Mouse (Mus musculus) common myeloid progenitor, adult 5-6 weeks (primary cell): ENCODE measurements around the gene Tmem239. TPM values are rescaled to one million over a fixed set of nuclear protein-coding genes. Genes with fewer than 3 reads are reported as not detected.
"Not testable (repeated sequence)": the region's sequence is repeated elsewhere in the genome, so short reads cannot be mapped to it uniquely, and the experiment has no call there.

Experiments
- ATAC-seq: replicated peaks from 2 replicates; pipeline ENCODE4 v1.8.0; 2016; ENCODE audit warnings: low read depth, mild to moderate bottlenecking, moderate TSS enrichment, inconsistent platforms; ENCODE audit not compliant: poor library complexity, severe bottlenecking
- total RNA-seq: library from RNA; stranded (forward); fragments of 200-1000, 187-1606 nt; gene quantifications from 2 replicates; pipeline ENCODE4 v1.2.3, GENCODE M21; 2017

Tmem239 gene
- not detected in 2 replicates for total RNA-seq

DNA sequence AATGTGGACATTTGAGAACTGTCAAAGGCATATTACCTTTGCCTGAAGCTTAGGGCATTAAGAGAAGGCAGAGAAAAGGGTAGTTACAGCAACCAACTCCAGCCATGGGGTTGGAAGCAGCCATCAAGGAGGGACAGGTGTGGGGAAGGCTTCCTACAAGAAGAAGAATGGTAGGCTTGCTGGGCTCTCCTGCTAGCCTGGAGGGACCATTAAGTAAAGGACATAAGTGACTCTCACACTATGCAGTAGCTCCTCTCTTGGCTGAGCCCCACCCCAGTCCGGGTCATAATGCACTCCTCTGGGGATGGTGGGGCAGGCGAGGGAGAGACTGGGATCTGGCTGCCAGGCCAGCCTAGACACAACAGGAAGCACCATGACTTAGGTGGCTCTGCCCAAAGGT is at the start of gene Tmem239:
Gene Tmem239 (plus strand): TSS at position 301 of the 400 bp plus-strand sequence.
- ATAC-seq: no peak

DNA sequence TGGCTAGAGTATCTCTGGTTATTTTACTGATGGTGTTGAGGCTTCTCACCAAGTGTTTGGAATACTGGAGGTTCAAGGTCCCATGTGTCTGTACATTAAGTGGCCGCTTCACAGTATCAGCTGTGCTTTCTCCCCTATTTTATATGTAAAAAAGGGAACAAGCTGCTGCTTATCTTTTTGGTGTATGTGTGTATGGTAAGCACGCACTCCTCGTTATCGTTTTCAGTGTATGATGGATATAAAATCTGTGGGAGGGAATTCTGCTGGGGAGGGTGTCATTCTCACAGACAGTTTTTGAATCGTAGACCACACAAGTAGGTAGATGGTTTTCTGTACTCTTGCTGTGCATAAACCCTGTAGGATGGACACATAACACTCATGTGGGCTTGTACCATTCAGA is 48.7 kb upstream of the Tmem239 start:
- ATAC-seq: no peak

DNA sequence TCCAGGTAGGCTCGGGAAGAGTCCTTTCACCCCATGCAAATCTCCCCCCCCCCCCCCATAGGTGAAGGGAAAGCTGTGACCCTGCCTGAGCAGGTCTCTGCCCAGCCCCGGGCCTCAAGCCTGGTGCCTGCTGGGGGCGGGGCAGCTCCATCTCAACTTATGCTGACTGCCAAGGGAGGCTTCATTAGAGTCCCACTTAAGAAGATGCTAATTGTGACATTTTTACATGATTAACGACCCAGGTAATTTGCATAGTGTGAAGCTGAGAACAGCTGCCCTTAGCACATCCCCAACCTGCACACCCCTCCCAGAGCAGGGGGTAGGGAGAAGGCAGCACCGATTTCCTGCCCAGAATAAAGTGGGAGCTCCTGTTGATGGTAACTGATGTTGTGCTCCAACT is 47.4 kb upstream of the Tmem239 start:
- ATAC-seq: no peak

DNA sequence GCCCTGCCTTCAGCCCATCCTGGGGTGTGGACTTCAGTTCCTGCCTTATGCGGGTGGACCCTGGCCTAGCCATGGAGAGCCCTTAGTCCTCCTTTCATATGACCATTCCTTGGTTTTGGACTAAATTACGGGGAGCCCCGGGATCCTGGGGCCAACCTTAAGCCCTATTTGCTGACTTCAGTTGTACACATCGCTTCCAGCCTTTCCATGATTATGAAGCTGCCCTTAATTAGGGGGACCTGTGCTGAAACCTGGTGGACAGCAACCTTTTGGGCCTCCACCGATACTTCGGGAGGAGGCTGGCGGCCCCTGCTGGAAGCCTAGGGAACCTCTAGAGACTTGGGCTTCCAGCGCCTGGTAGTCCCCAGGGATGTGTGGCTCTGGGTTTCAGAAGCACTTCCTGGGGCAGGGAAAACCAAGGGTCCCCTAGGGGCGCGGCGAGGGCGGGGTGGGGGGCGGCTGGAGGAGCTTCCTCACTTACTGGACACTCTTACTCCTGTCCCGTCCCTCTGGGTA is 43.7 kb upstream of the Tmem239 start:
- peak; percentile 65 for ATAC-seq

DNA sequence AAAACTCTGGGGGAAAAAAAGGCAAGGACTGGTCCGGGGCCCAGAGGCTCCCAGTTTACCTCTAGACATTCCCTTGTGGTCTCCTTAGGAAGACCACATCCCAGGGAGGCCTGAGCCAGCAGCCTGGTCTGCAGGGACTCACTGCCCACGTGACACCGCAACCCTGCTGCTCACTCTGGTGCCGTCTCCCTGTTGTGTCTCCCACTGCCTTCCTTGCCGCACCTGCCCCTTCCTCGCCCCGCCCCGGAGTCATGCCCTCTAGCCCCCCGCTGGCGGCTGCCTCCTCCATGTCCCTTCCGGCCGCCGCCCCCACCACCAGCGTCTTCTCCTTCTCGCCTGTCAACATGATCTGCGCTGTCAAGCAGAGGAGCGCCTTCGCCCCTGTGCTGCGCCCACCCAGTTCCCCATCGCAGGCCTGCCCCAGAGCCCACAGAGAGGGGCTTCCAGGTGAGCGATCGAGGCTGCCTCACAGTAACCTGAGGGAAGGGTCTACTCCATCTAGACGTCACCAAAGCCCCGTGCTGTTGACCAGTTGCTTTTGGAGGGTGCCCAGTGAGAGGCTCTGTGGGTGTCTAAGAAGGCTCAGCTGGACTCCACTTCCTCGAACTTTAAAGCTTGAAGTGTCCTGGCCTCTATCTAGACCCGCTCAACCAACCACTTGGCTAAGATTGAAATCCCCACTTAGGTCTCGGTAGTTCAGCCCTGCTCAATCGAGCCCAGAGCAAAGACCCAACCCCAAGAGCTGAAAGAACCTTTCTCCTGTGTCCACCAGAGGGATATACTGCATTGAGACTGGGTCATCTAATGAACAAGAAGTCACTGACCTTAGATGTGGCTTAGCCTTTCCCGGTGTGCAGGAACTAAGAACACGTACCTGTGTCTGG is 40.8 kb upstream of the Tmem239 start:
- peak; percentile 48 for ATAC-seq

GRCm38 (mm10) chr2:130367386-130367785 is 38.9 kb upstream of the Tmem239 start:
- ATAC-seq: no peak

- ATAC-seq: not testable (repeated sequence)
Measured at GRCm38 (mm10) chr2:130373026-130373425, 33.3 kb upstream of the Tmem239 start.

GRCm38 (mm10) chr2:130374951-130375350 is 31.3 kb upstream of the Tmem239 start:
- no peak for ATAC-seq

- no peak for ATAC-seq
Measured at GRCm38 (mm10) chr2:130383205-130383604, 23.1 kb upstream of the Tmem239 start.

- no peak for ATAC-seq
Measured at GRCm38 (mm10) chr2:130383895-130384294, 22.4 kb upstream of the Tmem239 start.

- ATAC-seq: no peak
Measured at GRCm38 (mm10) chr2:130386212-130386611, 20.1 kb upstream of the Tmem239 start.

- peak; percentile 73 for ATAC-seq
Measured at GRCm38 (mm10) chr2:130388796-130389195, 17.5 kb upstream of the Tmem239 start.

DNA sequence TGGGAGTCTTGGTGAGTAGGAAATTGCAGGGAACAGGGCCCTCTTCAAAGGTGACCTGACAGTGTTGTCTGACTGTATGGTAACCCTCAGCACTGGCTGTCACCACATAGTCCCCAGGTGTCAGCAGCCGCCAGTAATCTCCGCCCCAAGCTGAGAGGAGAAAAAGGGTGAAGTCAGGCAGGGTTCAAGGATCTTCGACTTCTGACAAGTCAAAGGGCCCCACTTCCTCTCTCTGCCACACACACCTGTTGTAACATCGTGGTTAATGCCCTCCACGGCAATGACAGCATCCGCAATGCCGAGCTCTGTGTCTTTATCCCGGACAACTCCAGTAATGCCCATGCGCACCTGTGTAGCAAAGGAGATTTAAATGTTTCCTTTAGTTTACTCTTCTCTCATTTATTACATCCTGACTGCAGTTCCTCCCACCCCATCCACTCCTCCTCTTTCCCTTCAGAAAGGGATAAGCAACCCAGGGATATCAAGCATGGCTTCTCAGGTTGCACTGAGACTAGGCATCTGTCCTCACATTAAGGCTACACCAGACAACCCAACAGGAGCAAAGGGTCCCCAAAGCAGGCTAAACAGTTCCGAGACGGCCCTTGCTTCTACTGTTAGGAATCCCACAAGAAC is 15.2 kb upstream of the Tmem239 start:
- ATAC-seq: no peak

GRCm38 (mm10) chr2:130392836-130393235 is 13.4 kb upstream of the Tmem239 start:
- ATAC-seq: no peak

GRCm38 (mm10) chr2:130395696-130396095 is 10.6 kb upstream of the Tmem239 start:
- no peak for ATAC-seq

DNA sequence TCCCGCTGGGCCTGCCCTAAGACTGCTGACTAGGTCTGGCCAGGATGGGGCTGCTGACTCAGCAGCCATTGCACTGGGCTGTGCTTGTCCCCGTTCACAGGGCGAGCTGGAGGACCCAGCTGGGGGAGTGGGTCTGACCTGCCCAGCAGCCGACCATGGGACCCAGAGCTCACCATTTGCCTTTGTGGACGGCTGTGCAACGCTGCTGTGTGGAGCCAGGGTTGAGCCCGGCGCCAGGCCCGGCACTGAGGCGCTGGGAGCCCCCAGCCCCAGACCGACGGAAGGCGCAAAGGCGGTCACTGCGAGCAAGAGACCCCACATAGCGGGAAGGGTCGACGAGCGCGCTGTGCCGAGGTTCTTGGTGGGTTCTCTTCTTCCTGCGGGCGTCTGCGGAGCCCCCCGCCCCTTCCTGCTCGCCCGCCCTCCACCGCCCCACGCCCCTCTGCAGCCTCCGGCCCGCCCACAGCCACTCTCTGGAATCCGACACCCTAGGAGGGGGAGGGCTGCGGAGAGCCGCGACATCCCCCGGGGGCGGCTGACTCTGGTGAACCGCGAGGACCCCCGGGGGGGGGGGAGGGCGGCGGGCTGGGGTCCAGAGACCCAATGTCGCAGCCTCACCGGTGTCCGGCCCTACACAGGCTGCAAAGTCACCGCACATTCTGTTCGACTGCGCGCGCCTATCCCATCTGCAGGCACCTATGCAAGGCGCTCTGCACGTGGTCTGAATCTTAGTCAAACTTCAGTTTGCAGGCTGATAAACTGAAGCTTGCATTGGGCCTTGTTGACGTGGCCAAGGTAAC is 8.9 kb upstream of the Tmem239 start, which contains the start of gene Cpxm1:
Gene Cpxm1 (minus strand): TSS at position 389 of the 800 bp plus-strand sequence.
- ATAC-seq: peak; percentile 31

DNA sequence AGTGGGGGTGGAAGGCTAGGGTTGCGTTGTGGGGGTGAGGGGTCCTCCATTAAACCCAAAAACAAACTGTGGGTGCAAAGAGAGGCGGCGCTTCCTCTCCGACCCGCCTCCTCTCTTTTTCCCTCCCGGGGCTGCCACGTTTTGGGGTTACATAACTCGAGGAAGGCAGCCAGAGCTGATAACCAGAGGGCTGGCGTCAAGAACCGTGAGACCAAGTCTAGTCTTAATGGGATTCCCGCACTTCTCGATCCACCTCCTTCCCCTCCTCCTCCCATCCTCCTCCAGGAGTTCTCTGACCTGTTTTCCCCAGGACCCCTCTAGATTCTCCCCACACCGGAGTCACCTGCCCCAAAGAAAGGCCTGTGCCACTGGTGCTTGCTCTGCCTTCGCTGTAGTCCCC is 8.2 kb upstream of the Tmem239 start:
- peak; percentile 80 for ATAC-seq

DNA sequence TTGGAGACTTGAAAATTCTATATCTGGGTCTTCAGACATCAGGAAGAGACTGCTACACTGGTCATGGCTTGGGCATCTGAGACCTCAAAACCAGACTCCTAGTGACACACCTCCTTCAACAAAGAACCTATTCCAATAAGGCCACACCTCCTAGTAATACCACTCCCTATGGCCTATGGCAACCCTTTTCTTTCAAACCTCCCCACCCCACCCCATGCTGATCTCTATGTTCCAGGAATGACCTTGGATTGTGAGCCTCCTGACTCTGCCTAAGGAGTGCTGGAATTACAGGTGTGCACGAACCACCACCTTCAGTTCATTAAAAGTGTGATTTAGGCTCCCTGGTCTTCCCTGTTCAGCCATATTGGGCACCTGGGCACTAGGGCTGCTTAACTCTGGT is 6.2 kb upstream of the Tmem239 start:
- no peak for ATAC-seq

DNA sequence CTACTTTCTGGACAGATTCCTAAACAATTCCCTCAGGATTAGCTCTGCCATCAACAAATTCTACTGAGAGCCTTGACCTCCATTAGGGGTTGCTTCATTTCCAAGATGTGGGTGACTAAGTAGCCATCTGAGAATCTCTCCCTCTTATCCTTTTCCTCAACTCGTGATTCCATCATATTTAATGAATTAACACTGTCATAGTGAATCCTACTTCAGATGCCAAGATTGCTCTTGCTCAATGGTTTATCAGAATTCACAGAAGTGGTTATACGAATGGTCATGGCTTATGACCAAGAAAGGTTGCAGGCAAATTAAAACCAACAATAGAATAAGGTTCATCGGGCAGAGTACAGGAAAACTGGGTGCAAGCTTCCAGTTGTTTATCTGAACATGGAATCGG is 4.4 kb upstream of the Tmem239 start:
- ATAC-seq: no peak

DNA sequence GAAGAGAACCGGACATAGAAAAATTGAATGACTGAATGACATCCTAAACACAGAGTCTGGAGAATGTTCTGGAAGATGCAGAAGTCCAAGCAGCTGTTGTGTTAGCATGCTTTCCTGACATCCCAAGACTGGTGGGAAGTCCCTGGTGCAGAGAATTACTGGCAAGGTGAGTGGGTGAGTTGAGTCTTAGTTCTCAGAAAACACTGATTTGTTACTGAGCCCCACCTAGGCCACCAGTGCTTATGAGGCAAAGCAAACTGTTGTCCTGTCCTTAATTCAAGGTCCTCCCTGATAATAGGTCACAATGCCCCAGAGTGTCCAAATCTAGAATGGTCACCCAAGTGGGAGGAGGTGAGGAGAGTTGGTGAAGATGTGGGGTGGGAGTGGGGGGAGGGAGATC is 1.3 kb upstream of the Tmem239 start, which contains the start of the genes Gm28372 and 1700020A23Rik:
Gene Gm28372 (plus strand): TSS at position 301 of the 400 bp plus-strand sequence.
Gene 1700020A23Rik (plus strand): TSS at position 321 of the 400 bp plus-strand sequence.
- ATAC-seq: no peak
